Mouse (Mus musculus) MEL (cell line): ENCODE measurements at regions not wholly inside any gene's neighbourhood (a gene's known extent, or its start where the extent isn't known, plus 50 kb on each side); places are given as distances from the start of the nearest gene placed in this dataset.

Experiments
- DNase-seq: peaks from one replicate; pipeline ENCODE4 v3.0.0; 2011; ENCODE audit warnings: low read depth, low spot score
- H3K27ac ChIP-seq: 2 replicates; pipeline ENCODE4 v1.5.1; 2012; ENCODE audit warnings: low read depth, mild to moderate bottlenecking, control low read depth, low read length, moderate library complexity; ENCODE audit not compliant: control insufficient read depth
- H3K27me3 ChIP-seq, 2 experiments: fragments of 150-350 bp in 1 of 2; sonication (generic) in 1 of 2; 2 replicates each; pipeline ENCODE4 v1.6.1; 2012; ENCODE audit warnings: low read length in 2 of 2, mild to moderate bottlenecking in 2 of 2, improper control_type of control experiment in 1 of 2, moderate library complexity in 1 of 2; ENCODE audit not compliant: insufficient read depth in 2 of 2, control insufficient read depth in 1 of 2
- H3K36me3 ChIP-seq, 2 experiments: 2 replicates each; pipeline ENCODE4 v1.6.1; 2012 to 2014; ENCODE audit warnings: low read length in 2 of 2, improper control_type of control experiment in 1 of 2, inconsistent platforms in 1 of 2, mild to moderate bottlenecking in 1 of 2; ENCODE audit not compliant: insufficient read depth in 2 of 2, control insufficient read depth in 1 of 2
- H3K4me1 ChIP-seq, 2 experiments: fragments of 150-350 bp in 1 of 2; sonication (generic) in 1 of 2; 2 replicates each; pipeline ENCODE4 v1.6.1; 2012; ENCODE audit warnings: low read length in 2 of 2, improper control_type of control experiment in 1 of 2, mild to moderate bottlenecking in 1 of 2; ENCODE audit not compliant: insufficient read depth in 2 of 2, control insufficient read depth in 1 of 2
- H3K4me3 ChIP-seq, 2 experiments: fragments of 150-350 bp in 1 of 2; sonication (generic) in 1 of 2; 2 replicates each; pipeline ENCODE4 v1.5.1; 2012; ENCODE audit warnings: low read depth in 2 of 2, low read length in 2 of 2, mild to moderate bottlenecking in 2 of 2, moderate library complexity in 2 of 2, control low read depth in 1 of 2, improper control_type of control experiment in 1 of 2; ENCODE audit not compliant: control insufficient read depth in 1 of 2, insufficient read depth in 1 of 2
- H3K79me2 ChIP-seq: 2 replicates; pipeline ENCODE4 v1.6.1; 2012; ENCODE audit warnings: mild to moderate bottlenecking, low read length, moderate library complexity; ENCODE audit not compliant: control insufficient read depth, poor library complexity, insufficient read depth
- H3K9ac ChIP-seq: 2 replicates; pipeline ENCODE4 v1.6.1; 2012; ENCODE audit warnings: low read depth, mild to moderate bottlenecking, control low read depth, low read length, moderate library complexity; ENCODE audit not compliant: control insufficient read depth, poor library complexity, severe bottlenecking
- H3K9me3 ChIP-seq: fragments of 150-350 bp; sonication (generic); replicated peaks from 2 replicates; pipeline ENCODE4 v1.6.1; 2012; ENCODE audit warnings: mild to moderate bottlenecking, low read length, improper control_type of control experiment, moderate library complexity; ENCODE audit not compliant: insufficient read depth
- BHLHE40 ChIP-seq: IDR thresholded peaks from 2 replicates; pipeline ENCODE4 v1.6.1; 2012; ENCODE audit warnings: low read depth, mild to moderate bottlenecking, inconsistent platforms, low read length, improper control_type of control experiment, borderline replicate concordance
- CHD1 ChIP-seq: IDR thresholded peaks from 2 replicates; pipeline ENCODE4 v1.6.1; 2012; ENCODE audit warnings: low read depth, mild to moderate bottlenecking, inconsistent platforms, low read length, improper control_type of control experiment
- CHD2 ChIP-seq: IDR thresholded peaks from 2 replicates; pipeline ENCODE4 v1.6.1; 2011; ENCODE audit warnings: low read length, improper control_type of control experiment
- E2F4 ChIP-seq: IDR thresholded peaks from 2 replicates; pipeline ENCODE4 v1.6.1; 2011; ENCODE audit warnings: low read depth, low read length, improper control_type of control experiment, borderline replicate concordance
- ELF1 ChIP-seq: IDR thresholded peaks from 2 replicates; pipeline ENCODE4 v1.6.1; 2014; ENCODE audit warnings: low read depth, mild to moderate bottlenecking, inconsistent platforms, low read length, improper control_type of control experiment, moderate library complexity
- EP300 ChIP-seq, 2 experiments: IDR thresholded peaks; 2 replicates each; pipeline ENCODE4 v1.6.1; 2011; ENCODE audit warnings: improper control_type of control experiment in 2 of 2, low read length in 2 of 2, low read depth in 1 of 2, mild to moderate bottlenecking in 1 of 2
- ETS1 ChIP-seq: IDR thresholded peaks from 2 replicates; pipeline ENCODE4 v1.6.1; 2012; ENCODE audit warnings: low read depth, mild to moderate bottlenecking, inconsistent platforms, low read length, improper control_type of control experiment, moderate library complexity
- HCFC1 ChIP-seq: IDR thresholded peaks from 2 replicates; pipeline ENCODE4 v1.6.1; 2012; ENCODE audit warnings: low read depth, mild to moderate bottlenecking, inconsistent platforms, low read length, improper control_type of control experiment, moderate library complexity
- MYB ChIP-seq: IDR thresholded peaks from 2 replicates; pipeline ENCODE4 v1.6.1; 2011; ENCODE audit warnings: mild to moderate bottlenecking, low read depth, low read length, improper control_type of control experiment
- MYC ChIP-seq: IDR thresholded peaks from 2 replicates; pipeline ENCODE4 v1.6.1; 2011; ENCODE audit warnings: low read depth, mild to moderate bottlenecking, low read length, improper control_type of control experiment, moderate library complexity
- NELFE ChIP-seq: IDR thresholded peaks from 2 replicates; pipeline ENCODE4 v1.6.1; 2011; ENCODE audit warnings: low read depth, low read length, improper control_type of control experiment
- NRF1 ChIP-seq: IDR thresholded peaks from 2 replicates; pipeline ENCODE4 v1.6.1; 2014; ENCODE audit warnings: low read depth, mild to moderate bottlenecking, inconsistent platforms, low read length, improper control_type of control experiment, moderate library complexity; ENCODE audit not compliant: poor library complexity, insufficient read depth, severe bottlenecking
- POLR2A ChIP-seq, 2 experiments: IDR thresholded peaks; 2 replicates each; pipeline ENCODE4 v1.6.1; 2011 to 2012; ENCODE audit warnings: low read length in 2 of 2, mild to moderate bottlenecking in 2 of 2, control low read depth in 1 of 2, improper control_type of control experiment in 1 of 2, low read depth in 1 of 2, moderate library complexity in 1 of 2; ENCODE audit not compliant: control insufficient read depth in 1 of 2, insufficient read depth in 1 of 2, poor library complexity in 1 of 2
- RCOR1 ChIP-seq: IDR thresholded peaks from 2 replicates; pipeline ENCODE4 v1.6.1; 2012; ENCODE audit warnings: low read depth, mild to moderate bottlenecking, inconsistent platforms, low read length, improper control_type of control experiment
- TCF12 ChIP-seq: IDR thresholded peaks from 2 replicates; pipeline ENCODE4 v1.6.1; 2014; ENCODE audit warnings: low read depth, mild to moderate bottlenecking, inconsistent platforms, low read length, improper control_type of control experiment, moderate library complexity

DNA sequence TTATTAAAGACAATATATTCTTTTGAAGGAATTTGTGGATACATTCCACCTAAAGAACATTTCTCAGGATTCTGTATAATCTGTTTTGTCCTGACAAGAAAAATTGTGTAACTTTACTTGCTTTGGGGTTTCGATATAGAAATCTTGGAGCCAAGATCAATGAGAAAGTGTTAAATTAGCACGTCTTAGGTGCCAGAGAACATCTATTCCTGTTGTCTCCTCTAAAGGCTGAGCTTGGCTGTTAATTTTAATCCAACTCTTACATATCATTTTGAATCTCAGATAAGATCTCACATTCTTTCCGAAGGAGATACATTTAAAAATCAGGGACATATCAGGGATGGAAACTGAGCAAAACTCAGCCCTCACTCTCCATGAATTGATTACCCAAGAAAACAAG lies 139.9 kb downstream of the Actr3 start:
- Histone ChIP-seq H3K9ac (no peak overlapping the region), H3K9me3 (no peaks in the 10 kb centered on the region), H3K79me2 (no peaks in the 10 kb centered on the region), H3K27me3 (no peaks in the 10 kb centered on the region), H3K36me3 (no peaks in the 10 kb centered on the region), H3K4me3 (no peak overlapping the region), H3K4me1 (no peaks in the 10 kb centered on the region), H3K27ac (no peak overlapping the region)
- TF ChIP-seq E2F4 (no peak), ETS1 (no peak), ELF1 (no peak), NELFE (no peak), EP300 (IDR thresholded peaks at IDR 0.05; ENCODE audit: low read depth in 1 of 2, low read length in 2 of 2) (no peak), NRF1 (no peak), BHLHE40 (no peak), POLR2A (IDR thresholded peaks at IDR 0.05; ENCODE audit: control insufficient read depth in 1 of 2, insufficient read depth in 1 of 2, low read depth in 1 of 2, low read length in 2 of 2, poor library complexity in 1 of 2) (no peak)
- no peak for DNase-seq

DNA sequence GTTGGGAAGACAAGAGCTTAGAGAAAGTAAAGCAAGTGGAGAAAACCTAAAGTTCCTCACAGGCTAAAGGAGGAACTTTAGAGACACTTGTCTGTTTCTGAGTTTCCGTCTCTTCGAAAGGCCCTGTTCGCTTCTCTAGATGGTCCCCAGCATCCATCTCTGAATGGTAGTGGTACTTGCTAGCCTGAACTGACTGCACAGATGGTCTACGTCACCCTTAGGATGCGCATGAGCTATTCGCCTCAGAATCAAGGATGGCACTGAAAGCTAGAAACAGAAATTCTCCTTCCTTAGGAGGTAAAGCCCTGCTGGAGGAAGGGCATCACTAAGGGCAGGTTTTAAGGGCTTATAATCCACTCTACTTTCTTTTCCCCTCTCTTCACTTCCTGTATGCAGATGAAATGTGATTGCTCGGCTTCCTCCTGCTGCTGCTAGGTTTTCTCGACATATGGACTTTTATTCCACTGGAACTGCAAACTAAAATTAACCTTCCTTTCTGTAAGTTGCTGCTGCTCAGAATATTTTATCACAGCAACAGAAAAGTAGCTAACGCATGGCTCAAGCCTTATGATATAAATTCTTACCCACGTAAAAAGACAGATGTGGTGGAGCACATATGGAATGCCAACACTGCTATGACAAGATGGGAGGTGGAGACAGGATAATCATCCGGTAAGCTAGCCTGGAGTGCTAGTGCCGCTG lies 145.1 kb downstream of the Actr3 start:
- no peak for TF ChIP-seq CHD2
- no peak for TF ChIP-seq CHD1
- no peak for TF ChIP-seq MYB
- TF ChIP-seq ELF1: no peak
- TF ChIP-seq TCF12: no peak
- TF ChIP-seq NRF1: no peak
- TF ChIP-seq HCFC1: no peak
- Histone ChIP-seq H3K27me3 (no peaks in the 10 kb centered on the region), H3K9ac (no peak overlapping the region), H3K4me3 (no peak overlapping the region), H3K36me3 (no peaks in the 10 kb centered on the region), H3K27ac (no peak overlapping the region), H3K9me3 (no peaks in the 10 kb centered on the region), H3K79me2 (no peaks in the 10 kb centered on the region), H3K4me1 (no peaks in the 10 kb centered on the region)
- DNase-seq: no peak

DNA sequence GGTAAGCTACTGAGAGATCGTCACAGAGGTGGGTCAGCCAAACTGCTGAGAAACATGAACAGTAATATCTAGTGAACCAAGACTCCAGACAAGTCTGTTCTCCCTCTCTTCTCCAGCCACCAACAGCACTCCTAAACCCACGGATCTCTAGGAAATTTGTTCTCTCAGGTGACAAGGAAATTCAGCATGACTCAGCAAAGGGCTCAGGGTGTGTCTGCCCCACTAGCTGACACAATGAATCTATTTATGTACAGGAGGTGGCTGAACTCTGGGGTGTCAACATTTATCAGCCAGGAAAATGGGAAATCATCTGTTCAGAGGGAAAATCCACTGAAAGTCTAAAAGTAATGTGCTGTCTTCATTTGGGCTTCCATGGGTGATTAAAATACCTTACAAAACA lies 149.2 kb downstream of the Actr3 start:
- H3K36me3 ChIP-seq: no peaks in the 10 kb centered on the region
- no peak overlapping the region for H3K9ac ChIP-seq
- DNase-seq: no peak
- H3K27ac ChIP-seq: no peak overlapping the region
- H3K4me3 ChIP-seq: no peak overlapping the region
- no peaks in the 10 kb centered on the region for H3K27me3 ChIP-seq
- no peaks in the 10 kb centered on the region for H3K9me3 ChIP-seq
- TF ChIP-seq RCOR1 (no peak), MYC (no peak)
- H3K4me1 ChIP-seq: no peaks in the 10 kb centered on the region
- no peaks in the 10 kb centered on the region for H3K79me2 ChIP-seq
